Mouse (Mus musculus): ENCODE results near the gene Pcgf6.
"Not testable (repeated sequence)": the region's sequence is repeated elsewhere in the genome, so short reads cannot be mapped to it uniquely, and the experiment has no call there.

Pcgf6 gene

GRCm38 (mm10) chr19:47026513-47026912 is 24.2 kb downstream of the Pcgf6 start:
- DNase-seq (ENCODE audit: low spot score), result no peak

- no peak for DNase-seq (ENCODE audit: low spot score)
Observed at GRCm38 (mm10) chr19:47024954-47025353, 25.8 kb downstream of the Pcgf6 start.

GRCm38 (mm10) chr19:47023546-47023945 is 27.2 kb downstream of the Pcgf6 start:
- DNase-seq (ENCODE audit: low spot score), result no peak

- no peak for DNase-seq (ENCODE audit: low spot score)
Observed at GRCm38 (mm10) chr19:47022709-47023108, 28.0 kb downstream of the Pcgf6 start.

- DNase-seq (ENCODE audit: low spot score), result no peak
Observed at GRCm38 (mm10) chr19:47019326-47019725, 31.4 kb downstream of the Pcgf6 start.

- DNase-seq (ENCODE audit: low spot score), result no peak
Observed at GRCm38 (mm10) chr19:47018330-47018729, 32.4 kb downstream of the Pcgf6 start.

GRCm38 (mm10) chr19:47017831-47018230 is 32.9 kb downstream of the Pcgf6 start:
- no peak for DNase-seq (ENCODE audit: low spot score)

- peak; percentile 56 for DNase-seq (ENCODE audit: low spot score)
Observed at GRCm38 (mm10) chr19:47016487-47016886, 34.2 kb downstream of the Pcgf6 start.

GRCm38 (mm10) chr19:47015965-47016364 is 34.7 kb downstream of the Pcgf6 start:
- DNase-seq (ENCODE audit: low spot score), result no peak

- DNase-seq (ENCODE audit: low spot score), result no peak
Observed at GRCm38 (mm10) chr19:47015396-47015795, 35.3 kb downstream of the Pcgf6 start.

GRCm38 (mm10) chr19:47014447-47015381 is 36.0 kb downstream of the Pcgf6 start, which contains the start of the genes Ina and Nt5c2:
TSS of gene Ina (plus strand) at chr19:47014698.
TSS of gene Nt5c2 (minus strand) at chr19:47015153.
- DNase-seq (ENCODE audit: low spot score), result peak; percentile 6

- no peak for DNase-seq (ENCODE audit: low spot score)
Observed at GRCm38 (mm10) chr19:47014159-47014446, 36.6 kb downstream of the Pcgf6 start.

- no peak for DNase-seq (ENCODE audit: low spot score)
Observed at GRCm38 (mm10) chr19:47013340-47014158, 37.2 kb downstream of the Pcgf6 start.

GRCm38 (mm10) chr19:47012521-47013130 is 38.1 kb downstream of the Pcgf6 start:
- no peak for DNase-seq (ENCODE audit: low spot score)

GRCm38 (mm10) chr19:47009943-47010342 is 40.8 kb downstream of the Pcgf6 start:
- DNase-seq (ENCODE audit: low spot score), result no peak

GRCm38 (mm10) chr19:47009420-47009819 is 41.3 kb downstream of the Pcgf6 start:
- DNase-seq (ENCODE audit: low spot score), result no peak

GRCm38 (mm10) chr19:47006321-47006720 is 44.4 kb downstream of the Pcgf6 start:
- peak; percentile 63 for DNase-seq (ENCODE audit: low spot score)

GRCm38 (mm10) chr19:47005873-47006272 is 44.8 kb downstream of the Pcgf6 start:
- DNase-seq (ENCODE audit: low spot score), result no peak

- no peak for DNase-seq (ENCODE audit: low spot score)
Observed at GRCm38 (mm10) chr19:47003742-47004511, 46.8 kb downstream of the Pcgf6 start.

GRCm38 (mm10) chr19:47000357-47000756 is 50.3 kb downstream of the Pcgf6 start:
- DNase-seq (ENCODE audit: low spot score), result not testable (repeated sequence)

- no peak for DNase-seq (ENCODE audit: low spot score)
Observed at GRCm38 (mm10) chr19:46999753-47000152, 51.0 kb downstream of the Pcgf6 start.

GRCm38 (mm10) chr19:46998953-46999352 is 51.8 kb downstream of the Pcgf6 start:
- DNase-seq (ENCODE audit: low spot score), result no peak
